Mouse (Mus musculus): ENCODE results near the gene Leo1.
"Not testable (repeated sequence)": the region's sequence is repeated elsewhere in the genome, so short reads cannot be mapped to it uniquely, and the experiment has no call there.

Leo1 gene

GRCm38 (mm10) chr9:75467581-75467980 lies 26.3 kb downstream of the Leo1 start:
- no peak for DNase-seq (ENCODE audit: low read depth, low spot score)

- DNase-seq (ENCODE audit: low read depth, low spot score): no peak
Measured at GRCm38 (mm10) chr9:75468297-75468696, 27.0 kb downstream of the Leo1 start.

GRCm38 (mm10) chr9:75477212-75477611 lies 35.9 kb downstream of the Leo1 start:
- no peak for DNase-seq (ENCODE audit: low read depth, low spot score)

- peak; percentile 33 for DNase-seq (ENCODE audit: low read depth, low spot score)
Measured at GRCm38 (mm10) chr9:75479106-75479725, 37.9 kb downstream of the Leo1 start.

- DNase-seq (ENCODE audit: low read depth, low spot score): no peak
Measured at GRCm38 (mm10) chr9:75480536-75481075, 39.3 kb downstream of the Leo1 start.

GRCm38 (mm10) chr9:75485231-75485630 lies 43.9 kb downstream of the Leo1 start:
- DNase-seq (ENCODE audit: low read depth, low spot score): no peak

- not testable (repeated sequence) for DNase-seq (ENCODE audit: low read depth, low spot score)
Measured at GRCm38 (mm10) chr9:75488255-75488654, 46.9 kb downstream of the Leo1 start.

GRCm38 (mm10) chr9:75494407-75495005 lies 53.2 kb downstream of the Leo1 start:
- DNase-seq (ENCODE audit: low read depth, low spot score): no peak

GRCm38 (mm10) chr9:75495945-75496344 lies 54.6 kb downstream of the Leo1 start:
- DNase-seq (ENCODE audit: low read depth, low spot score): no peak

GRCm38 (mm10) chr9:75498571-75498970 lies 57.2 kb downstream of the Leo1 start:
- no peak for DNase-seq (ENCODE audit: low read depth, low spot score)

- DNase-seq (ENCODE audit: low read depth, low spot score): no peak
Measured at GRCm38 (mm10) chr9:75504311-75504710, 63.0 kb downstream of the Leo1 start.

GRCm38 (mm10) chr9:75511236-75511939 lies 70.1 kb downstream of the Leo1 start:
- DNase-seq (ENCODE audit: low read depth, low spot score): no peak

GRCm38 (mm10) chr9:75515464-75516113 lies 74.3 kb downstream of the Leo1 start:
- peak; percentile 53 for DNase-seq (ENCODE audit: low read depth, low spot score)

Measured in retina, postnatal 7 days (tissue).